Mouse (Mus musculus): Measurements from ENCODE around the gene Hsfy2. TPM values are rescaled to one million over a fixed set of nuclear protein-coding genes. Genes with fewer than 3 reads are reported as not detected.

The Hsfy2 gene
- not detected for polyA plus RNA-seq (2017; shearing (Covaris generic))

DNA sequence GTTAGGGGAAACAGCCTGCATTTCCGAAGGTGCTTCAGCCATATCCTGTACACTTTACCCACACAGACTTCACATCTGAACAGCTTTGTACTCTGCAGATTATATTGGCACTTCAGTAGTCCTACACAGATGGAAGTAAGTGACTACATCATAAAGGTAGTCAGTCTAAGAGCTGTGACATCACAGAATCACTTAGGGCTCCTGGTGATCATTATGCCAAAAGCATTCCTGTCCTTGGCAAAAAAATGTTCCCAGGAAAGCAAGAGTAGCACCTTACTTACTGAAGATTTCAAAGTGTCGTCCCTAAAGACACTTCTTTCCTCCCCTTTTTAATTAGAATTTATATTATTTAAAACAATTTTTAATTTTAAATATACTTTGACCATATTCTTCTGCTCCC is at the start of gene Hsfy2:
Gene Hsfy2, minus strand, starts transcription at position 101 of the 400 bp plus-strand sequence.

All from CD4-positive, CD25-positive, alpha-beta regulatory T cell, adult 9 weeks (primary cell).